Mouse (Mus musculus): ENCODE measurements around the gene Mpv17l. TPM values are rescaled to one million over a fixed set of nuclear protein-coding genes. Genes with fewer than 3 reads are reported as not detected.

Mpv17l gene
- total RNA-seq, 1 experiment from 2014 or later: 0.10 TPM

GRCm38 (mm10) chr16:13983161-13983560, 80.2 kb downstream of the Mpv17l start:
- no peak for ATAC-seq (replicated peaks in 1 of 2; ENCODE audit: insufficient read depth in 1 of 2, low FRiP score in 2 of 2, low TSS enrichment in 1 of 2, low read depth in 1 of 2, poor library complexity in 2 of 2, severe bottlenecking in 2 of 2)

GRCm38 (mm10) chr16:13986197-13986573, 83.2 kb downstream of the Mpv17l start:
- ATAC-seq (replicated peaks in 1 of 2; ENCODE audit: insufficient read depth in 1 of 2, low FRiP score in 2 of 2, low TSS enrichment in 1 of 2, low read depth in 1 of 2, poor library complexity in 2 of 2, severe bottlenecking in 2 of 2): no peak

- ATAC-seq (replicated peaks in 1 of 2; ENCODE audit: insufficient read depth in 1 of 2, low FRiP score in 2 of 2, low TSS enrichment in 1 of 2, low read depth in 1 of 2, poor library complexity in 2 of 2, severe bottlenecking in 2 of 2): peak; percentile 68 to 76
Measured at GRCm38 (mm10) chr16:13986574-13987478, 83.9 kb downstream of the Mpv17l start, which contains the start of the genes 2900011O08Rik and Ifitm7. TSS of gene 2900011O08Rik (plus strand) at chr16:13986604. TSS of gene Ifitm7 (minus strand) at chr16:13986888.

GRCm38 (mm10) chr16:13992518-13993248, 89.7 kb downstream of the Mpv17l start:
- no peak for ATAC-seq (replicated peaks in 1 of 2; ENCODE audit: insufficient read depth in 1 of 2, low FRiP score in 2 of 2, low TSS enrichment in 1 of 2, low read depth in 1 of 2, poor library complexity in 2 of 2, severe bottlenecking in 2 of 2)

- no peak for ATAC-seq (replicated peaks in 1 of 2; ENCODE audit: insufficient read depth in 1 of 2, low FRiP score in 2 of 2, low TSS enrichment in 1 of 2, low read depth in 1 of 2, poor library complexity in 2 of 2, severe bottlenecking in 2 of 2)
Measured at GRCm38 (mm10) chr16:13994076-13994475, 91.1 kb downstream of the Mpv17l start.

GRCm38 (mm10) chr16:13994502-13994901, 91.5 kb downstream of the Mpv17l start:
- ATAC-seq (replicated peaks in 1 of 2; ENCODE audit: insufficient read depth in 1 of 2, low FRiP score in 2 of 2, low TSS enrichment in 1 of 2, low read depth in 1 of 2, poor library complexity in 2 of 2, severe bottlenecking in 2 of 2): 0 out of 4 replicates have a peak, but pooled peaks of 1 of the 2 experiments have one; percentile 36

Other genes with a start within 250 kb of the Mpv17l start
- 57.7 and 84.7 TPM in 2 replicates for gene Parn, start 235.0 kb upstream of the Mpv17l start, total RNA-seq (2017)
- gene Bfar, start 231.3 kb upstream of the Mpv17l start, total RNA-seq (2017): 69.7 and 83.0 TPM in 2 replicates
- gene 3110001I22Rik, start 231.2 kb upstream of the Mpv17l start, total RNA-seq (2017): 13.5 and 18.8 TPM in 2 replicates
- gene Pla2g10, start 172.2 kb upstream of the Mpv17l start, total RNA-seq (2017): not detected in 2 replicates
- gene Rrn3, start 122.5 kb upstream of the Mpv17l start, total RNA-seq (2017): 43.6 and 54.5 TPM in 2 replicates
- 69.9 and 82.7 TPM in 2 replicates for gene Ntan1, start 84.3 kb upstream of the Mpv17l start, total RNA-seq (2017)
- 103 and 109 TPM in 2 replicates for gene Pdxdc1, start within 50 bp of the Mpv17l start, total RNA-seq (2017)
- 0.31 TPM in 1 of 2 replicates, not detected in the other for gene 2900011O08Rik, start 83.4 kb downstream of the Mpv17l start, total RNA-seq (2017)
- 2.1 and 2.4 TPM in 2 replicates for gene Ifitm7, start 83.7 kb downstream of the Mpv17l start, total RNA-seq (2017)

All from hematopoietic stem cell, adult 5-6 weeks (primary cell).